Mouse (Mus musculus): ENCODE measurements around the gene Gsg1. TPM values are rescaled to one million over a fixed set of nuclear protein-coding genes. Genes with fewer than 3 reads are reported as not detected.
A peak's percentile ranks its signal among the peaks of the same experiment; 100 is the strongest.

Gsg1 gene
- polyA plus RNA-seq, 1 experiment from 2014 or later: 3.2 TPM

GRCm38 (mm10) chr6:135252728-135253077 lies 1.4 kb downstream of the Gsg1 start:
- H3K4me3 ChIP-seq: peak overlapping the region; percentile 16
- H3K4me1 ChIP-seq: peaks cover 33% of the 10 kb centered on the region
- no peaks in the 10 kb centered on the region for H3K9me3 ChIP-seq
- WGBS: 8% methylated on average over 16 of the region's 16 CpGs
- peak overlapping the region; percentile 92 for H3K27ac ChIP-seq
- peak overlapping the region; percentile 37 for H3K4me2 ChIP-seq
- H3K36me3 ChIP-seq: no peaks in the 10 kb centered on the region
- no peak overlapping the region for H3K9ac ChIP-seq
- peak; percentile 52; the same call in 1 of the 2 replicates for ATAC-seq (ENCODE audit: insufficient number of reproducible peaks, low FRiP score, low TSS enrichment, low read depth)
- H3K27me3 ChIP-seq: no peaks in the 10 kb centered on the region

- peaks cover 33% of the 10 kb centered on the region for H3K4me1 ChIP-seq
- no peaks in the 10 kb centered on the region for H3K9me3 ChIP-seq
- 47% methylated on average over 24 of the region's 24 CpGs for WGBS
- no peak; the same call in 1 of the 2 replicates for ATAC-seq (ENCODE audit: insufficient number of reproducible peaks, low FRiP score, low TSS enrichment, low read depth)
- H3K27ac ChIP-seq: peak overlapping the region; percentile 92
- no peak overlapping the region for H3K9ac ChIP-seq
- no peaks in the 10 kb centered on the region for H3K27me3 ChIP-seq
- peak overlapping the region; percentile 16 for H3K4me3 ChIP-seq
- peak overlapping the region; percentile 37 for H3K4me2 ChIP-seq
- no peaks in the 10 kb centered on the region for H3K36me3 ChIP-seq
Measured at GRCm38 (mm10) chr6:135251849-135252727, 2.1 kb downstream of the Gsg1 start.

- Histone ChIP-seq H3K27me3 (no peaks in the 10 kb centered on the region), H3K4me3 (no peak overlapping the region), H3K9me3 (no peaks in the 10 kb centered on the region), H3K36me3 (no peaks in the 10 kb centered on the region), H3K27ac (peak overlapping the region; percentile 92), H3K4me2 (no peak overlapping the region), H3K9ac (no peak overlapping the region), H3K4me1 (peaks cover 33% of the 10 kb centered on the region)
- ATAC-seq (ENCODE audit: insufficient number of reproducible peaks, low FRiP score, low TSS enrichment, low read depth): no peak
- WGBS: 32% methylated on average over 19 of the region's 19 CpGs
Measured at GRCm38 (mm10) chr6:135250926-135251699, 3.0 kb downstream of the Gsg1 start.

- no peak overlapping the region for H3K9ac ChIP-seq
- H3K27me3 ChIP-seq: no peaks in the 10 kb centered on the region
- H3K9me3 ChIP-seq: no peaks in the 10 kb centered on the region
- peak overlapping the region; percentile 92 for H3K27ac ChIP-seq
- H3K4me3 ChIP-seq: peak overlapping the region; percentile 4; the same call in 1 of the 2 replicates
- H3K4me2 ChIP-seq: peak overlapping the region; percentile 39
- H3K4me1 ChIP-seq: peaks cover 33% of the 10 kb centered on the region
- peak; percentile 86 for ATAC-seq (ENCODE audit: insufficient number of reproducible peaks, low FRiP score, low TSS enrichment, low read depth)
- 3% methylated on average over 19 of the region's 19 CpGs for WGBS
- no peaks in the 10 kb centered on the region for H3K36me3 ChIP-seq
Measured at GRCm38 (mm10) chr6:135249846-135250531, 4.2 kb downstream of the Gsg1 start.

- no peak overlapping the region for H3K9ac ChIP-seq
- no peaks in the 10 kb centered on the region for H3K9me3 ChIP-seq
- WGBS: 57% methylated on average over 6 of the region's 6 CpGs
- H3K4me3 ChIP-seq: no peak overlapping the region
- ATAC-seq (ENCODE audit: insufficient number of reproducible peaks, low FRiP score, low TSS enrichment, low read depth): no peak
- H3K4me2 ChIP-seq: no peak overlapping the region
- H3K36me3 ChIP-seq: no peaks in the 10 kb centered on the region
- H3K27me3 ChIP-seq: no peaks in the 10 kb centered on the region
- H3K27ac ChIP-seq: no peak overlapping the region
- peaks cover 29% of the 10 kb centered on the region for H3K4me1 ChIP-seq
Measured at GRCm38 (mm10) chr6:135247861-135248260, 6.3 kb downstream of the Gsg1 start.

- no peak for ATAC-seq (ENCODE audit: insufficient number of reproducible peaks, low FRiP score, low TSS enrichment, low read depth)
- no peak overlapping the region for H3K4me3 ChIP-seq
- peaks cover 13% of the 10 kb centered on the region for H3K4me1 ChIP-seq
- no peak overlapping the region for H3K9ac ChIP-seq
- no peak overlapping the region for H3K4me2 ChIP-seq
- H3K27ac ChIP-seq: no peak overlapping the region
- H3K9me3 ChIP-seq: no peaks in the 10 kb centered on the region
- 77% methylated on average over 8 of the region's 8 CpGs for WGBS
- no peaks in the 10 kb centered on the region for H3K27me3 ChIP-seq
- no peaks in the 10 kb centered on the region for H3K36me3 ChIP-seq
Measured at GRCm38 (mm10) chr6:135245586-135245985, 8.6 kb downstream of the Gsg1 start.

GRCm38 (mm10) chr6:135240361-135240760 lies 13.8 kb downstream of the Gsg1 start:
- H3K9ac ChIP-seq: no peak overlapping the region
- no peak overlapping the region for H3K4me3 ChIP-seq
- H3K27me3 ChIP-seq: no peaks in the 10 kb centered on the region
- WGBS: 91% methylated on average over 8 of the region's 8 CpGs
- H3K9me3 ChIP-seq: no peaks in the 10 kb centered on the region
- peaks cover 6% of the 10 kb centered on the region for H3K4me1 ChIP-seq
- no peak overlapping the region for H3K27ac ChIP-seq
- peaks cover 20% of the 10 kb centered on the region for H3K36me3 ChIP-seq
- H3K4me2 ChIP-seq: no peak overlapping the region
- no peak for ATAC-seq (ENCODE audit: insufficient number of reproducible peaks, low FRiP score, low TSS enrichment, low read depth)

- H3K27me3 ChIP-seq: no peaks in the 10 kb centered on the region
- no peak for ATAC-seq (ENCODE audit: insufficient number of reproducible peaks, low FRiP score, low TSS enrichment, low read depth)
- no peak overlapping the region for H3K4me3 ChIP-seq
- WGBS: 45% methylated on average over 4 of the region's 4 CpGs
- H3K4me2 ChIP-seq: no peak overlapping the region
- H3K36me3 ChIP-seq: peaks cover 34% of the 10 kb centered on the region
- H3K4me1 ChIP-seq: peaks cover 6% of the 10 kb centered on the region
- H3K9ac ChIP-seq: no peak overlapping the region
- H3K9me3 ChIP-seq: no peaks in the 10 kb centered on the region
- H3K27ac ChIP-seq: no peak overlapping the region
Measured at GRCm38 (mm10) chr6:135238211-135238610, 15.9 kb downstream of the Gsg1 start.

GRCm38 (mm10) chr6:135237326-135237725 lies 16.8 kb downstream of the Gsg1 start:
- H3K27me3 ChIP-seq: no peaks in the 10 kb centered on the region
- H3K9ac ChIP-seq: no peak overlapping the region
- peaks cover 6% of the 10 kb centered on the region for H3K4me1 ChIP-seq
- no peak for ATAC-seq (ENCODE audit: insufficient number of reproducible peaks, low FRiP score, low TSS enrichment, low read depth)
- 82% methylated on average over 14 of the region's 14 CpGs for whole genome bisulfite sequencing
- H3K36me3 ChIP-seq: peaks cover 42% of the 10 kb centered on the region
- H3K27ac ChIP-seq: no peak overlapping the region
- no peak overlapping the region for H3K4me3 ChIP-seq
- H3K9me3 ChIP-seq: no peaks in the 10 kb centered on the region
- no peak overlapping the region for H3K4me2 ChIP-seq

- ATAC-seq (ENCODE audit: insufficient number of reproducible peaks, low FRiP score, low TSS enrichment, low read depth): no peak
- Histone ChIP-seq H3K9ac (no peak overlapping the region), H3K27ac (no peak overlapping the region), H3K27me3 (no peaks in the 10 kb centered on the region), H3K4me3 (no peak overlapping the region), H3K9me3 (no peaks in the 10 kb centered on the region), H3K36me3 (peaks cover 47% of the 10 kb centered on the region), H3K4me1 (peaks cover under 1% of the 10 kb centered on the region; the same call in 1 of the 2 replicates), H3K4me2 (no peak overlapping the region)
- 81% methylated on average over 3 of the region's 3 CpGs for WGBS
Measured at GRCm38 (mm10) chr6:135236576-135236975, 17.6 kb downstream of the Gsg1 start.

- Histone ChIP-seq H3K36me3 (peaks cover 50% of the 10 kb centered on the region), H3K4me3 (no peak overlapping the region), H3K9me3 (no peaks in the 10 kb centered on the region), H3K4me2 (no peak overlapping the region), H3K27me3 (no peaks in the 10 kb centered on the region), H3K27ac (no peak overlapping the region), H3K9ac (no peak overlapping the region), H3K4me1 (no peaks in the 10 kb centered on the region)
- 80% methylated on average over 3 of the region's 3 CpGs for WGBS
- ATAC-seq (ENCODE audit: insufficient number of reproducible peaks, low FRiP score, low TSS enrichment, low read depth): no peak
Measured at GRCm38 (mm10) chr6:135235742-135236141, 18.4 kb downstream of the Gsg1 start.

Data from limb, embryonic 15.5 days (tissue).